Mouse (Mus musculus) kidney, embryonic 14.5 days (tissue): Measurements from ENCODE around the gene Vmn1r3. TPM values are rescaled to one million over a fixed set of nuclear protein-coding genes. Genes with fewer than 3 reads are reported as not detected.
"Not testable (repeated sequence)": the region's sequence is repeated elsewhere in the genome, so short reads cannot be mapped to it uniquely, and the experiment has no call there.

ENCODE experiments used
- ATAC-seq: fragments of 200-750 bp; cut with Nextera tagmentation; 2 replicates; pipeline ENCODE4 v1.8.0; 2017; ENCODE audit warnings: moderate number of reproducible peaks, mild to moderate bottlenecking, moderate TSS enrichment, moderate library complexity; ENCODE audit not compliant: low FRiP score, low TSS enrichment
- H3K27ac ChIP-seq: fragments of 300-500 bp; sonication (generic); 2 replicates; pipeline ENCODE4 v1.5.1; 2014; ENCODE audit warnings: low read depth, mild to moderate bottlenecking, low read length, moderate library complexity, mixed read lengths
- H3K27me3 ChIP-seq: fragments of 300-500 bp; sonication (generic); 2 replicates; pipeline ENCODE4 v1.6.1; 2014; ENCODE audit warnings: mild to moderate bottlenecking, low read length; ENCODE audit not compliant: control insufficient read depth, insufficient read depth
- H3K36me3 ChIP-seq: fragments of 300-500 bp; sonication (generic); 2 replicates; pipeline ENCODE4 v1.6.1; 2014; ENCODE audit warnings: low read length, mixed read lengths; ENCODE audit not compliant: control insufficient read depth, insufficient read depth
- H3K4me1 ChIP-seq: fragments of 300-500 bp; sonication (generic); 2 replicates; pipeline ENCODE4 v1.6.1; 2014; ENCODE audit warnings: low read length, mixed read lengths; ENCODE audit not compliant: control insufficient read depth, insufficient read depth
- H3K4me2 ChIP-seq: fragments of 300-500 bp; sonication (generic); replicated peaks from 2 replicates; pipeline ENCODE4 v1.6.1; 2014; ENCODE audit warnings: low read depth, mild to moderate bottlenecking, low read length
- H3K4me3 ChIP-seq: fragments of 300-500 bp; sonication (generic); 2 replicates; pipeline ENCODE4 v1.5.1; 2014; ENCODE audit warnings: mild to moderate bottlenecking, low read length
- H3K9ac ChIP-seq: fragments of 300-500 bp; sonication (generic); 2 replicates; pipeline ENCODE4 v1.6.1; 2014; ENCODE audit warnings: low read depth, mild to moderate bottlenecking, low read length, moderate library complexity
- H3K9me3 ChIP-seq: fragments of 300-500 bp; sonication (generic); 2 replicates; pipeline ENCODE4 v1.6.1; 2016; ENCODE audit warnings: low read length; ENCODE audit not compliant: control insufficient read depth
- WGBS: fragments of 180-500 bp; shearing (Covaris S2); extraction: QIAGEN DNeasy Blood & Tissue Kit; methylation state at CpG from one replicate; pipeline ENCODE4 v1.1.7; 2014; 5-methylcytosine and 5-hydroxymethylcytosine counted together
- polyA plus RNA-seq: library from polyadenylated mRNA; unstranded; fragments of >200 nt; fragmentation: Nextera tagmentation; extraction: Ambion mirVana; gene quantifications from 2 replicates; pipeline ENCODE4 v1.2.1, GENCODE M21; 2014

Vmn1r3 gene
- polyA plus RNA-seq, 1 experiment from 2014 or later, result not detected

DNA sequence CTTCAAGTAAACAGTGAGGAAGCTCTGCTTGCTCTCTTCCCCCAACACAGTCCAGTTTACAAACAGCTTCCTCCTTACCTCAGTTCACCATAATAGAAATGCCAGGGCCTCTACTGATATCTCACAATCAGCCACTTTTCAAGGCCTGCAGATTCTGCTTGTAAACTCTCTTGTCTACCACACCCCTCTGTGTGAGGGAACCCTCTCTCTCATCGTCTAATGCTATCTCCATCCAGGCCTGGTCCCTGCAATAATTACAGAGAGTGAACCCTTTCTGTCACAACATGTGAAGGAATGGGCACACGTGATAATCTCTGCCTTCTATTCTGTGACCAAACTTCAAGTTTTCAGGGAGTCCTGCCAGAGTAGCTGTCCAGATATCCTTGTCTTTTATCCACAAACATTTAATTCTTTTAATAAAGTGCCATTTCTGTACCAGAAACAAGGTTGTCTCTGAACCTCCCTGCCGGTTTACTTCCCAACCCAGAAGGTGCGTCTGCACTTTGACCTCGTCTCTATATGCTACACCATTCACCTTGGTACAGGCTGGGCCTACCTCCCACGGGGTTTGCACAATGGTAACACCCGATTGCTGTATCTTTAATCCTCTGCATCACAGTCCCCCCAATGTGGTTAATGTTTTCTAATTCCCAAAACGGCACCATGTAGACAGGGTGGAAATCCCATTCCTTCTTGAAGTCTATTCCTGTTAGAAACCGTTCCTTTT lies 38.5 kb upstream of the Vmn1r3 start:
- H3K36me3 ChIP-seq, H3K27ac ChIP-seq, H3K4me3 ChIP-seq, H3K4me2 ChIP-seq, H3K27me3 ChIP-seq, H3K9ac ChIP-seq, H3K4me1 ChIP-seq, ATAC-seq: not testable (repeated sequence)
- 64% methylated on average over 4 of the region's 9 CpGs for WGBS
- peaks cover 16% of the 10 kb centered on the region for H3K9me3 ChIP-seq

DNA sequence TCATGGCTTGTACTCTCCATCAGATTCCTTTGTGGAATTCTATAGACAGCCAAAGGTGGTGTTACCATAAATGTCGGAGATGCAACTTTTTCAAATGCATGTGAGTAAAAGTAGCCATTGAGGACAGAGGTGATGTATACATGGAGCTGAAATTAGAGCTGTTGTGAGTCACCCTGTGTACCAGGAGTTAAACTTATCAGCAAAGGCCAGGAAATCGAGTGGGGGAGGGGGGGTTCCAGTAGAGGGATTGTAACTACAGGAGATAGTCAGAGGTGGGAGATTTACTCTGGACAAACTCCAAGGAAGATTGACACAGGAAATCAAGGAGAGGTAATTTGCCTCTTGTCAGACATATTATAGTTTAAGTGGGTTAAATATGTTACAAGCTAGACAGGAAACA lies 31.2 kb upstream of the Vmn1r3 start:
- H3K9me3 ChIP-seq, H3K9ac ChIP-seq, H3K4me1 ChIP-seq, ATAC-seq, H3K27me3 ChIP-seq, H3K27ac ChIP-seq, H3K4me3 ChIP-seq, H3K36me3 ChIP-seq, H3K4me2 ChIP-seq: not testable (repeated sequence)
- WGBS, result 73% methylated on average over 2 of the region's 2 CpGs

DNA sequence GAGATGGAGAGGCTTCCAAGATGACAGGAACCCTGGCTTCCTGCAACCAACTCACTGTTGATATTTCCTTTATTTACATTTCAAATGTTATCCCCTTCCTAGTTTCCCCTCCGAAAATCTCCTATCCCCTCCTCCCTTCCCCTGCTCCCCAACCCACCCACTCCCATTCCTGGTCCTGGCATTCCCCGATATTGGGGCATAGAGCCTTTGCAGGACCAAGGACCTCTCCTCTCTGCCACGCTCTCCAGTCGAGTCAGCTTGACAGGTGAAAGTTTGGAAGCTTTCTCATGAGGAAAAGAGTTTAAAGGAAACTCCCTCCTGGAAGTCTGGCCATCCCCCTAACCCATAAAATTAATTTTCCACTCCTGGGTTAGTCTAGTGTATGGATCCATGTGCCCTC lies 28.2 kb upstream of the Vmn1r3 start:
- H3K27ac ChIP-seq, H3K4me2 ChIP-seq, H3K9me3 ChIP-seq, H3K27me3 ChIP-seq, H3K4me3 ChIP-seq, H3K9ac ChIP-seq, H3K36me3 ChIP-seq, H3K4me1 ChIP-seq: not testable (repeated sequence)
- WGBS, result 39% methylated on average over 3 of the region's 4 CpGs
- ATAC-seq, result peak; percentile 32; the same call in 1 of the 2 replicates

DNA sequence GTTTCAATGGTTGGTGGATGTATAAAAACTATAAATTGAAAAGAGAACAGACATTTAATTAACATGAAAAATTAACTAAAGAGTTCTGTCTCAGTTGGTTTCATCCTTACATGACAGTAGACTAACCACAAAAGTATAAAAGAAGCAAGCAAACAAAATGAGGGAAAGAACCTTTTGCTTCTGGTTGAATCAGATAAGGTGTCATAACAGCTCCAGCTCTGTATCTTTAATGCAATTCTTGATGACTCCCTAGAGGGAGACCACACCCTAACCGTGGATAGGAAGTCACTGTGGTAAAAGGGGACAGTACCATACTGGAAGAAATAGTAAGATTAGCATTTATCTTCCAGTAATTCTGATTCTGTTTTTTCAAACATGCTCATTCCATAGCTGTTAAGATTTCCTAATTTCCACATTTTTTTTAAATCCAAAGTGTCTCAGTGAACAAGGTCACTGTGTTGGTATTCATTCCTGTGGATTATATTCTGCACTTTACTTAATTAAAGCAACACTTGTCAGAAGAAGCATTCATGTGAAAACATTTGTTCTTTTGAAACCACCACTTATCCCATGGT lies 24.6 kb upstream of the Vmn1r3 start:
- not testable (repeated sequence) for H3K4me1 ChIP-seq, ATAC-seq

DNA sequence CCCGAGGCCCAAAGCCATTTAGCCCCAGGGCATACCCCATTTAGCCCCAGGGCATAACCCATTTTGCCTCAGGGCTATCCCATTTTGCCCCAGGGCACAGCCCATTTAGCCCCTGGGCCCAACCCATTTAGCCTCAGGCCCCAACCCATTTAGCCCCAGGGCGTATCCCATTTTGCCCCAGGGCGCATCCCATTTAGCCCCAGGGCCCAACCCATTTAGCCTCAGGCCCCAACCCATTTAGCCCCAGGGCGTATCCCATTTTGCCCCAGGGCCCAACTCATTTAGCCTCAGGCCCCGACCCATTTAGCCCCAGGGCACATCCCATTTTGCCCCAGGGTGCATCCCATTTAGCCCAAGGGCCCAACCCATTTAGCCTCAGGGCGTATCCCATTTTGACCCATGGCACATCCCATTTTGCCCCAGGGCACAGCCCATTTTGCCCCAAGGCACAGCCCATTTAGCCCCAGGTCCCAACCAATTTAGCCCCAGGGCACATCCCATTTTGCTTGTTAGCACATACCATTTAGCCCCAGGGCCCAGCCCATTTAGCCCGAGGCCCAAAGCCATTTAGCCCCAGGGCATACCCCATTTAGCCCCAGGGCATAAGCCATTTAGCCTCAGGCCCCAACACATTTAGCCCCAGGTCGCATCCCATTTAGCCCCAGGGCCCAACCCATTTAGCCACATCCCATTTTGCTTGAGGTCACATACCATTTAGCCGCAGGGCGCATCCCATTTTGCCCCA lies 8.2 kb downstream of the Vmn1r3 start:
- not testable (repeated sequence) for ATAC-seq
- H3K9me3 ChIP-seq, result peaks cover 18% of the 10 kb centered on the region
- 89% methylated on average over 10 of the region's 10 CpGs for WGBS

More for the DNA sequence above, 24.6 kb upstream of the Vmn1r3 start:
- not testable (repeated sequence) for H3K9me3 ChIP-seq, H3K36me3 ChIP-seq, H3K27ac ChIP-seq, H3K27me3 ChIP-seq, H3K4me3 ChIP-seq, H3K4me2 ChIP-seq, H3K9ac ChIP-seq
- WGBS, result 43% methylated on average over 1 of the region's 1 CpGs

DNA sequence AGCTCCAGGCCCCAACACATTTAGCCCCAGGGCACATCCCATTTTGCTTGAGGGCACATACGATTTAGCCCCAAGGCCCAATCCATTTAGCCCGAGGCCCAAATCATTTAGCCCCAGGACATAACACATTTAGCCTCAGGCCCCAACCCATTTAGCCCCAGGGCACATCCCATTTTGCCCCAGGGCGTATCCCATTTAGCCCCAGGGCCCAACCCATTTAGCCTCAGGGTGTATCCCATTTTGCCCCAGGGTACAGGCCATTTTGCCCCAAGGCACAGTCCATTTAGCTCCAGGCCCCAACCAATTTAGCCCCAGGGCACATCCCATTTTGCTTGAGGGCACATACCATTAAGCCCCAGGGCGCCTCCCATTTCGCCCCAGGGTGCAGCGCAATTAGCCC lies 9.0 kb downstream of the Vmn1r3 start:
- peaks cover 18% of the 10 kb centered on the region for H3K9me3 ChIP-seq
- not testable (repeated sequence) for H3K4me1 ChIP-seq, ATAC-seq, H3K4me2 ChIP-seq, H3K36me3 ChIP-seq, H3K27ac ChIP-seq, H3K27me3 ChIP-seq, H3K4me3 ChIP-seq, H3K9ac ChIP-seq
- 90% methylated on average over 6 of the region's 6 CpGs for WGBS

More for the DNA sequence above, 8.2 kb downstream of the Vmn1r3 start:
- not testable (repeated sequence) for H3K9ac ChIP-seq, H3K36me3 ChIP-seq, H3K4me2 ChIP-seq, H3K4me3 ChIP-seq, H3K4me1 ChIP-seq, H3K27ac ChIP-seq, H3K27me3 ChIP-seq

DNA sequence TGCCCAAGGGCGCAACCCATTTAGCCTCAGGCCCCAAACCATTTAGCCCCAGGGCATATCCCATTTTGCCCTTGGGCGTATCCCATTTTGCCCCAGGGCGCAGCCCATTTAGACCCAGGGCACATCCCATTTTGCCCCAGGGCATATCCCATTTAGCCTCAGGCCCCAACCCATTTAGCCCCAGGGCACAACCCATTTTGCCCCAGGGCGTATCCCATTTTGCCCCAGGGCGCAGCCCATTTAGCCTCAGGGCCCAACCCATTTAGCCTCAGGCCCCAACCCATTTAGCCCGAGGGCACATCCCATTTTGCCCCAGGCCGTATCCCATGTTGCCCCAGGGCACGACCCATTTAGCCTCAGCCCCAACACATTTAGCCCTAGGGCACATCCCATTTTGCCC lies 9.4 kb downstream of the Vmn1r3 start:
- WGBS, result 94% methylated on average over 5 of the region's 8 CpGs
- ATAC-seq, H3K9ac ChIP-seq, H3K4me3 ChIP-seq, H3K27ac ChIP-seq, H3K27me3 ChIP-seq, H3K4me2 ChIP-seq, H3K4me1 ChIP-seq, H3K36me3 ChIP-seq: not testable (repeated sequence)
- H3K9me3 ChIP-seq, result peaks cover 18% of the 10 kb centered on the region

DNA sequence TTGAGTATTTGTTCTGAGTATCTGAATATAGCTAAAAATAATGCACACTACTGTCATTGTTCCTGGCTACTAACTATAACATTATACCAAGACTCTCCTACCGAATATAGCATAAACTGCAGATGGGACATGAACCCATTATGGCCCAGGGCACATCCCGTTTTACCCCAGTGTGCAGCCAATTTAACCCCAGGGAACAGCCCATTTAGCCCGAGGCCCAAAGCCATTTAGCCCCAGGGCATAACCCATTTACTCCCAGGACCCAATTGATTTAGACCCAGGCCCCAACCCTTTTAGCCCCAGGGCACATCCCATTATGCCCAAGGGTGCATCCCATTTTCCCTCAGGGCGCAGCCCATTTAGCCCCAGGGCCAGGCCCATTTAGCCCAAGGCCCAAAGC lies 10.6 kb downstream of the Vmn1r3 start:
- 80% methylated on average over 4 of the region's 4 CpGs for WGBS
- not testable (repeated sequence) for H3K27ac ChIP-seq, H3K4me2 ChIP-seq, H3K9ac ChIP-seq, H3K27me3 ChIP-seq, H3K4me3 ChIP-seq, H3K36me3 ChIP-seq, H3K4me1 ChIP-seq, ATAC-seq
- peaks cover 11% of the 10 kb centered on the region for H3K9me3 ChIP-seq

DNA sequence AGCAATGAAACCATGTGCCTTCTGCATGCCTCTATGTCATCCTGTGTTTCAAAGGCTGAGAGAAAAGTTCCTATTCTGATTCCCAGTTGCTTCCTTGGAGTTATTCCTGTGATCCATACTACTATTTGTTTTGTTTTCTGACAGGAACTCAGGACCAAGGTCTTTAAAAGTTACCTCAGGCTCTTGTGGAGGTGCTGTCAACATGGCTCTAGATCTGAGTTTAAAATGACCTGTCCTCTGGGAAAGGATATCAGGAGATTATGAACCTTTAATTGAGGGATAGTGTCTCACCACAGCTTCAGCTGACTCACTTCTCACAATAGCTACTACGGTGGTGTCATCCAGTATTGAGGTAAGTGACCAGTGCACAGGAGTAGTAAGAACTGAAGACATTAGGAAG lies 18.1 kb downstream of the Vmn1r3 start, which contains the start of gene Vmn1r2:
Gene Vmn1r2 (plus strand): TSS at position 301 of the 400 bp plus-strand sequence.
- not testable (repeated sequence) for H3K4me2 ChIP-seq, H3K9me3 ChIP-seq, H3K36me3 ChIP-seq, H3K27ac ChIP-seq, H3K9ac ChIP-seq, H3K4me1 ChIP-seq, H3K4me3 ChIP-seq, H3K27me3 ChIP-seq, ATAC-seq
- no CpG with 5 or more reads among the region's 1 CpGs for WGBS
